Mouse (Mus musculus): ENCODE data around the gene Mrpl42. TPM values are rescaled to one million over a fixed set of nuclear protein-coding genes. Genes with fewer than 3 reads are reported as not detected.

Mrpl42 gene
- polyA plus RNA-seq, 1 experiment from 2014 or later: 432 TPM

GRCm38 (mm10) chr10:95458050-95458806 lies 43.5 kb downstream of the Mrpl42 start:
- ATAC-seq (replicated peaks; ENCODE audit: low FRiP score, low read depth): peak; percentile 40; the same call in 1 of the 2 replicates
- no peak overlapping the region for H3K9ac ChIP-seq (ENCODE audit: low read depth, low read length)
- TF ChIP-seq CTCF (IDR thresholded peaks at IDR 0.05; ENCODE audit: low read depth): no peak
- DNase-seq (ENCODE audit: low spot score): no peak
- H3K4me3 ChIP-seq (replicated peaks; ENCODE audit: low read depth, low read length): no peak overlapping the region
- H3K9me3 ChIP-seq (replicated peaks; ENCODE audit: low read length): no peaks in the 10 kb centered on the region
- no peak overlapping the region for H3K4me2 ChIP-seq (ENCODE audit: low read length)
- WGBS: 82% methylated on average over 9 of the region's 9 CpGs
- H3K4me1 ChIP-seq (replicated peaks; ENCODE audit: insufficient read depth, low read length): no peaks in the 10 kb centered on the region
- no peaks in the 10 kb centered on the region for H3K36me3 ChIP-seq (ENCODE audit: insufficient read depth, low read length)
- no peaks in the 10 kb centered on the region for H3K27me3 ChIP-seq (ENCODE audit: insufficient read depth, low read length)
- H3K27ac ChIP-seq: no peak overlapping the region

- H3K27me3 ChIP-seq (ENCODE audit: insufficient read depth, low read length): no peaks in the 10 kb centered on the region
- no peak overlapping the region for H3K27ac ChIP-seq
- ATAC-seq (replicated peaks; ENCODE audit: low FRiP score, low read depth) (no peak), DNase-seq (ENCODE audit: low spot score) (no peak)
- H3K9ac ChIP-seq (ENCODE audit: low read depth, low read length): no peak overlapping the region
- no peak for TF ChIP-seq CTCF (IDR thresholded peaks at IDR 0.05; ENCODE audit: low read depth)
- H3K9me3 ChIP-seq (replicated peaks; ENCODE audit: low read length): no peaks in the 10 kb centered on the region
- 85% methylated on average over 8 of the region's 8 CpGs for WGBS
- no peak overlapping the region for H3K4me2 ChIP-seq (ENCODE audit: low read length)
- H3K4me1 ChIP-seq (replicated peaks; ENCODE audit: insufficient read depth, low read length): no peaks in the 10 kb centered on the region
- H3K4me3 ChIP-seq (replicated peaks; ENCODE audit: low read depth, low read length): no peak overlapping the region
- H3K36me3 ChIP-seq (ENCODE audit: insufficient read depth, low read length): no peaks in the 10 kb centered on the region
Observed at GRCm38 (mm10) chr10:95457367-95458049, 44.2 kb downstream of the Mrpl42 start.

GRCm38 (mm10) chr10:95456103-95456502 lies 45.6 kb downstream of the Mrpl42 start:
- no peak overlapping the region for H3K4me3 ChIP-seq (replicated peaks; ENCODE audit: low read depth, low read length)
- no peak for DNase-seq (ENCODE audit: low spot score)
- H3K4me1 ChIP-seq (replicated peaks; ENCODE audit: insufficient read depth, low read length): no peaks in the 10 kb centered on the region
- no peaks in the 10 kb centered on the region for H3K36me3 ChIP-seq (ENCODE audit: insufficient read depth, low read length)
- ATAC-seq (replicated peaks; ENCODE audit: low FRiP score, low read depth): no peak
- H3K9ac ChIP-seq (ENCODE audit: low read depth, low read length): no peak overlapping the region
- TF ChIP-seq CTCF (IDR thresholded peaks at IDR 0.05; ENCODE audit: low read depth): no peak
- no peaks in the 10 kb centered on the region for H3K27me3 ChIP-seq (ENCODE audit: insufficient read depth, low read length)
- no peak overlapping the region for H3K4me2 ChIP-seq (ENCODE audit: low read length)
- H3K27ac ChIP-seq: no peak overlapping the region
- WGBS: 68% methylated on average over 2 of the region's 2 CpGs
- H3K9me3 ChIP-seq (replicated peaks; ENCODE audit: low read length): no peaks in the 10 kb centered on the region

- Histone ChIP-seq H3K9ac (ENCODE audit: low read depth, low read length) (no peak overlapping the region), H3K4me1 (replicated peaks; ENCODE audit: insufficient read depth, low read length) (no peaks in the 10 kb centered on the region), H3K27me3 (ENCODE audit: insufficient read depth, low read length) (no peaks in the 10 kb centered on the region), H3K4me2 (ENCODE audit: low read length) (no peak overlapping the region), H3K4me3 (replicated peaks; ENCODE audit: low read depth, low read length) (no peak overlapping the region), H3K27ac (no peak overlapping the region), H3K36me3 (ENCODE audit: insufficient read depth, low read length) (no peaks in the 10 kb centered on the region), H3K9me3 (replicated peaks; ENCODE audit: low read length) (no peaks in the 10 kb centered on the region)
- DNase-seq (ENCODE audit: low spot score) (no peak), ATAC-seq (replicated peaks; ENCODE audit: low FRiP score, low read depth) (no peak)
- no peak for TF ChIP-seq CTCF (IDR thresholded peaks at IDR 0.05; ENCODE audit: low read depth)
- 85% methylated on average over 5 of the region's 5 CpGs for WGBS
Observed at GRCm38 (mm10) chr10:95453282-95453681, 48.5 kb downstream of the Mrpl42 start.

GRCm38 (mm10) chr10:95449033-95449432 lies 52.7 kb downstream of the Mrpl42 start:
- Histone ChIP-seq H3K27me3 (ENCODE audit: insufficient read depth, low read length) (no peaks in the 10 kb centered on the region), H3K9ac (ENCODE audit: low read depth, low read length) (no peak overlapping the region), H3K4me2 (ENCODE audit: low read length) (no peak overlapping the region), H3K36me3 (ENCODE audit: insufficient read depth, low read length) (no peaks in the 10 kb centered on the region), H3K27ac (no peak overlapping the region), H3K9me3 (replicated peaks; ENCODE audit: low read length) (no peaks in the 10 kb centered on the region), H3K4me1 (replicated peaks; ENCODE audit: insufficient read depth, low read length) (no peaks in the 10 kb centered on the region), H3K4me3 (replicated peaks; ENCODE audit: low read depth, low read length) (no peak overlapping the region)
- no peak for DNase-seq (ENCODE audit: low spot score)
- ATAC-seq (replicated peaks; ENCODE audit: low FRiP score, low read depth): no peak
- no peak for TF ChIP-seq CTCF (IDR thresholded peaks at IDR 0.05; ENCODE audit: low read depth)
- 83% methylated on average over 6 of the region's 6 CpGs for WGBS

- Histone ChIP-seq H3K9ac (ENCODE audit: low read depth, low read length) (no peak overlapping the region), H3K36me3 (ENCODE audit: insufficient read depth, low read length) (no peaks in the 10 kb centered on the region), H3K27me3 (ENCODE audit: insufficient read depth, low read length) (no peaks in the 10 kb centered on the region), H3K4me3 (replicated peaks; ENCODE audit: low read depth, low read length) (no peak overlapping the region), H3K4me1 (replicated peaks; ENCODE audit: insufficient read depth, low read length) (no peaks in the 10 kb centered on the region), H3K9me3 (replicated peaks; ENCODE audit: low read length) (no peaks in the 10 kb centered on the region), H3K27ac (no peak overlapping the region), H3K4me2 (ENCODE audit: low read length) (no peak overlapping the region)
- WGBS: 91% methylated on average over 16 of the region's 16 CpGs
- ATAC-seq (replicated peaks; ENCODE audit: low FRiP score, low read depth) (no peak), DNase-seq (ENCODE audit: low spot score) (no peak)
- no peak for TF ChIP-seq CTCF (IDR thresholded peaks at IDR 0.05; ENCODE audit: low read depth)
Observed at GRCm38 (mm10) chr10:95447954-95448353, 53.8 kb downstream of the Mrpl42 start.
